Mouse (Mus musculus) frontal cortex, postnatal 25 days (tissue): ENCODE measurements around the gene Havcr2.
"Not testable (repeated sequence)": the region's sequence is repeated elsewhere in the genome, so short reads cannot be mapped to it uniquely, and the experiment has no call there.

Experiments used
- DNase-seq, 2 experiments: peaks; one replicate each; pipeline ENCODE4 v3.0.0; 2022; ENCODE audit warnings: low spot score in 2 of 2

Gene Havcr2

DNA sequence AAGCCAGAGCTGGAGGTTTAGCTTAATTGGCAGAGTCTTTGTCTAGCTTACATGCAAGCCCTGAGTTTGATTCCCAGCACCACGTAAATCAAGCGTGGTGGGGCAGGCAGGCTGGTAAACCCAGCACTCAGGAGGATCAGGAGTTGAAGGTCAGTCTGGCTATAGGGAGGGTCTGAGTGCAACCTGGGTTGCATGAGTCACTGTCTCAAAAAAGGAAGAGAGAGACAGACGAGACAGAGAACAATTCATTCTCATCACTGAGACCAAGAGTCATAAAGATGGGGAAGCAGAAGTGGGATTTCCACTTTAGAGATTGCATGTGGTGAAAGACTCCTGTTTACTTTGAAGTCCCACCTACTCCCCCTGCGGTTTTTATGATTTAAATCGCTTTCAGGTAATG lies 6.6 kb downstream of the Havcr2 start:
- DNase-seq, result no peak

- no peak for DNase-seq
Measured at GRCm38 (mm10) chr11:46461931-46462330, 7.2 kb downstream of the Havcr2 start.

- no peak for DNase-seq
Measured at GRCm38 (mm10) chr11:46466878-46467277, 12.1 kb downstream of the Havcr2 start.

- DNase-seq, result no peak
Measured at GRCm38 (mm10) chr11:46474220-46474619, 19.5 kb downstream of the Havcr2 start.

GRCm38 (mm10) chr11:46479311-46479710 lies 24.6 kb downstream of the Havcr2 start:
- no peak for DNase-seq

GRCm38 (mm10) chr11:46480517-46480916 lies 25.8 kb downstream of the Havcr2 start:
- no peak for DNase-seq

GRCm38 (mm10) chr11:46488231-46488630 lies 33.5 kb downstream of the Havcr2 start:
- no peak for DNase-seq

- no peak for DNase-seq
Measured at GRCm38 (mm10) chr11:46488650-46489049, 33.9 kb downstream of the Havcr2 start.

DNA sequence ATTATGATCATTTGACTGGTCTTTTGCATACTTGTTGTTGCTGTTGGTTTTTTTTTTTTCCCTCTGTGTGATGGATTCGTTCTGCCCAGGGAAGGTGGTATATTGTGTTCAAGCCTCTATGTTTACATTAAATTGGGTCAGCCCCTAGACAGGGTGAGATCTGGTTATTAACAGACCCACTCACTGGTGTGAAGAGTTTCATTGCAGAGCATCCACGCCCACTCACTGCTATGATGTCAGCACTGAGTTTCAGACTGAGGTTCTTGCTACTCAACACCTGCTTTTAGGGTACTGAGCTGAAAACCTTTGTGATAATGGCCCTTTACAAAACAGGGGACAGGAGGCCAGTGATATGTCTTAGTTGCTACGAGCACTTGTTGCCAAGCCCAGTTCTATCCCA lies 52.4 kb downstream of the Havcr2 start:
- DNase-seq, result no peak

DNA sequence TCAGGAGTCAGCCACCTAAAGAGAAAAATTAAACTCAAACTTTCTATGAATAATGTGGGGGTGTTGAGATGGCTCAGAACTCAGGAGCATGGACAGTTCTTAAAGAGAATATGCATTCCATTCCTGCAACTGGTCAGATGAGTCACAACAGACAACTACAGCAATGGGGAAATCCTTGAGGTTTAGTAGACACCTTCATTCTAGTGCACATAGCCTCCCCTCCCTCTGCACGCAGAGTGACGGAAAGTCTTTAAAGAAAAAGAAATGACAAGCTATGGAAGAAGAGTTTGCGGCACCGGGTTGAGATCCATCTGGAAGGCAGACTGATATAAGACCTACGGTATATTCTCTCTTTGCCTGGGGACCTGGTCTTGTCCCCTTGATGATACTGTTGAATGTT lies 55.2 kb downstream of the Havcr2 start:
- no peak for DNase-seq

GRCm38 (mm10) chr11:46521341-46521740 lies 66.6 kb downstream of the Havcr2 start:
- DNase-seq, result not testable (repeated sequence)

- no peak for DNase-seq
Measured at GRCm38 (mm10) chr11:46522719-46523118, 68.0 kb downstream of the Havcr2 start.

DNA sequence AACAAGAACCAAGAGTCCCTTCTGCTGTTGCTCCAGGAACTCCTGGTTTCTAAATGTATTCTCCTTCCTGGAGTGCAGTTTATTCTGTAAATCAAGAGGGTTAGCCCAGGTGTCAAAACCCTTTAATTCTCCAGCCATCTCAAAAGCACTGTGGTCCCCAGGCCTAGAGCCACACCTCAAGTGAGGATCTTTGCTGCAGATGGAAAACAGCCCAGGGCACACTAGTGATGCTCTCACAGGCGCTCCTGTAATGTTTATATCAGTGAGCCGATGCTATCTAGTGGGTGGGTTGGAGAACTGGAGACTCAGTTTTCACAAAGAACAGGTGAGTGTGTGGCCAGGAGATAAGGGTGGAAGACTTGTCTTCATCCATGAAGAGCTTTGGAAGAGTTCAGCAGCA lies 69.2 kb downstream of the Havcr2 start, which contains the start of gene Gm12169:
Gene Gm12169 (plus strand): TSS at position 301 of the 400 bp plus-strand sequence.
- DNase-seq, result no peak

DNA sequence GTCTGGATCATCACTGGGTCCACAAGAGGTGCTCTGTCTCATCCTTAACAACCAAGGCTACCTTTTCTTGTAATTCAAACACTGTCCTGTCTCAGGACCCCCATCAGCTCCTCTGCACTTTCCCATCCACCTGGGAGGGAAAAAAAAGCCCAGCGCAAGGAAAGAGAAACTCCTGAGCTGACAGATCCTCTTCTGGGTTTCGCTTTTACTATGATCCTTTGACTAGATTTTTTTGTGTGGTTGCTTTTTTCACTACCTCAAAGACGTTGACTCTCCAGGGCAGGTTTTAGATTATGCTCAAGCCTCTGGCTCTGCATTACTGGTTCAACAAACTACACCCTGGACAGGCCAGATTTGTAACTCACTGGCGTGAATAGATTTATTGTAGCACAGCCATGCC lies 75.4 kb downstream of the Havcr2 start:
- no peak for DNase-seq
